Mouse (Mus musculus): ENCODE data around the gene Crtc2. TPM values are rescaled to one million over a fixed set of nuclear protein-coding genes. Genes with fewer than 3 reads are reported as not detected.

Crtc2 gene
- polyA plus RNA-seq, 1 experiment from 2014 or later, result 9.8 TPM

DNA sequence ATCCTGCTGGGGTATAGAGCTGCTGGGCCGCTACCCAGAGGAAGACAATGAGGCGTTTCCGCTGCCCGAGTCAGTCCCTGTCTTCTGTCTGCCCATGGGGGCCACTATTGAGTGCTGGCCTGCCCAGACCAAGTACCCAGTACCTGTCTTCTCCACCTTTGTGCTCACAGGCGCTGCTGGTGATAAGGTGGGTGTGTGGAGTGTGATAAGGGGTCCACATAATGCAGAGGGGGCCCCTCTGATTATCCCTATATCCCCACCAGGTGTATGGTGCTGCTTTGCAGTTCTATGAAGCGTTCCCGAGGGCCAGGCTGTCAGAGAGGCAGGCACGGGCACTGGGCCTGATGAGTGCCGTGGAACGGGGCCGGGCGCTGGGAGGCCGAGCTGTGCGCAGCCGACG, 15.0 kb downstream of the Crtc2 start:
- no peak overlapping the region for H3K4me2 ChIP-seq (replicated peaks; ENCODE audit: low read depth, low read length)
- H3K27ac ChIP-seq (ENCODE audit: low read depth, low read length), result no peak overlapping the region
- H3K9me3 ChIP-seq (ENCODE audit: control insufficient read depth, low read length), result no peaks in the 10 kb centered on the region
- no peak for ATAC-seq (ENCODE audit: low FRiP score)
- no peak overlapping the region for H3K4me3 ChIP-seq (ENCODE audit: low read depth, low read length)
- no peak overlapping the region for H3K9ac ChIP-seq (ENCODE audit: low read depth, low read length)
- no peaks in the 10 kb centered on the region for H3K27me3 ChIP-seq (ENCODE audit: control insufficient read depth, insufficient read depth, low read length)
- DNase-seq (ENCODE audit: low spot score), result no peak
- H3K36me3 ChIP-seq (ENCODE audit: control insufficient read depth, insufficient read depth, low read length), result no peaks in the 10 kb centered on the region
- WGBS, result 91% methylated on average over 16 of the region's 16 CpGs
- 0 out of 2 replicates have a peak, but pooled peaks cover 3% of the 10 kb centered on the region for H3K4me1 ChIP-seq (replicated peaks; ENCODE audit: control insufficient read depth, insufficient read depth, low read length)

DNA sequence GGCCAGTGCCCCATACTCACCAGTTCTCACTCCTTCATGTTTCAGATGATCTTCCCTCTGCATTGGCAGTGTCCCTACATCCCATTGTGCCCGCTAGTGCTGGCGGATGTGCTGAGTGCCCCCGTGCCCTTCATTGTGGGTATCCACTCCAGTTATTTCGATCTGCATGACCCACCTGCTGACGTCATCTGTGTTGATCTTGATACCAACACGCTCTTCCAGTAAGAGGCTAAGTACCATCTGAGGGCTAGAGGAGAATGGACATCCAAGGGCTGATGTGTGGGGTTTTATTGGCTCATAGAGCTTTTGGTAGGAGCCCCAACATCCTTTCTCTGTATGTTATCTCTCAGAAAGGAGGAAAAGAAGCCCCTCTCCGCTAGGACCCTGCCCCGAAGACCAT, 16.8 kb downstream of the Crtc2 start:
- Histone ChIP-seq H3K36me3 (ENCODE audit: control insufficient read depth, insufficient read depth, low read length) (no peaks in the 10 kb centered on the region), H3K4me3 (ENCODE audit: low read depth, low read length) (no peak overlapping the region), H3K27ac (ENCODE audit: low read depth, low read length) (no peak overlapping the region), H3K27me3 (ENCODE audit: control insufficient read depth, insufficient read depth, low read length) (no peaks in the 10 kb centered on the region), H3K4me2 (replicated peaks; ENCODE audit: low read depth, low read length) (no peak overlapping the region), H3K9me3 (ENCODE audit: control insufficient read depth, low read length) (no peaks in the 10 kb centered on the region), H3K9ac (ENCODE audit: low read depth, low read length) (no peak overlapping the region), H3K4me1 (replicated peaks; ENCODE audit: control insufficient read depth, insufficient read depth, low read length) (no peaks in the 10 kb centered on the region)
- WGBS, result 98% methylated on average over 8 of the region's 8 CpGs
- ATAC-seq (ENCODE audit: low FRiP score), result no peak
- no peak for DNase-seq (ENCODE audit: low spot score)

DNA sequence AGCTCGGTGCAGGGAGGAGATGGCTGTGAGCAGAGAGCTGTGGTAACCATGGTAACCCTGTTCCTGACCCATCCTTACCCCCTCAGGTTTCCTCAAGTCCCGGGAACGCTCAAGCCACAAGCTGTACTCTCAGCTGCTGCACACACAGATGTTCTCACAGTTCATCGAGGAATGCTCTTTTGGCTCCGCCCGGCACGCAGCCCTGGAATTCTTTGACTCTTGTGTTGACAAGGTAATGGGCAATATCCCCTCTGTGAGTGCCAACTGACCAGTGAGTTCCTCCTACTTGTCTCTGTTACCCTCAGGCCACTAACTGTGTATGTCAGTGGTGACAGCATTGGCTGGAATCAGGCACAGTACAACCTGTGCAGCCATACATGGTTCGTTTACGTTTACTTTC, 18.2 kb downstream of the Crtc2 start:
- no peak for ATAC-seq (ENCODE audit: low FRiP score)
- no peaks in the 10 kb centered on the region for H3K27me3 ChIP-seq (ENCODE audit: control insufficient read depth, insufficient read depth, low read length)
- DNase-seq (ENCODE audit: low spot score), result no peak
- no peak overlapping the region for H3K4me2 ChIP-seq (replicated peaks; ENCODE audit: low read depth, low read length)
- no peak overlapping the region for H3K9ac ChIP-seq (ENCODE audit: low read depth, low read length)
- no peaks in the 10 kb centered on the region for H3K4me1 ChIP-seq (replicated peaks; ENCODE audit: control insufficient read depth, insufficient read depth, low read length)
- no peaks in the 10 kb centered on the region for H3K9me3 ChIP-seq (ENCODE audit: control insufficient read depth, low read length)
- H3K27ac ChIP-seq (ENCODE audit: low read depth, low read length), result no peak overlapping the region
- WGBS, result 71% methylated on average over 9 of the region's 9 CpGs
- H3K36me3 ChIP-seq (ENCODE audit: control insufficient read depth, insufficient read depth, low read length), result no peaks in the 10 kb centered on the region
- no peak overlapping the region for H3K4me3 ChIP-seq (ENCODE audit: low read depth, low read length)

DNA sequence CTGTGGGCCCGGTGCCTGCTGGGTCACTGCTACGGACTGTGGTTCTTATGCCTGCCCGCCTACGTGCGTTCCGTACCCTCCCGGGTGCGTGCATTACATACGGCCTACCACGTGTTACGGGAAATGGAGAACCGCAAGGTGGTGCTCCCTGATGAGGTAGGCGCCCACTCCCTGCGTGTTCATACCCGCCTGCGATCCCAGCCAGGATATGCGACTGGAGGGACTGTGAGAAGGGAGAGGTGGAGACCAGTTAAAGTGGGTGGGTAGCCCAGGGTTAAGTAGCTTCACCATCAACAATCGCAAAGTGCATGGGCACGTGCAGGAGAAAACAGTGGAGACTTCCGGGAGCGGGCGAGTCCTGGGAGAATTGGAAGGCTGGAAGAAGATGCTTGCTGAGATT, 19.9 kb downstream of the Crtc2 start:
- H3K27me3 ChIP-seq (ENCODE audit: control insufficient read depth, insufficient read depth, low read length), result no peaks in the 10 kb centered on the region
- H3K9me3 ChIP-seq (ENCODE audit: control insufficient read depth, low read length), result no peaks in the 10 kb centered on the region
- no peak overlapping the region for H3K27ac ChIP-seq (ENCODE audit: low read depth, low read length)
- ATAC-seq (ENCODE audit: low FRiP score), result no peak
- no peak overlapping the region for H3K4me3 ChIP-seq (ENCODE audit: low read depth, low read length)
- DNase-seq (ENCODE audit: low spot score), result no peak
- H3K36me3 ChIP-seq (ENCODE audit: control insufficient read depth, insufficient read depth, low read length), result no peaks in the 10 kb centered on the region
- no peaks in the 10 kb centered on the region for H3K4me1 ChIP-seq (replicated peaks; ENCODE audit: control insufficient read depth, insufficient read depth, low read length)
- WGBS, result 93% methylated on average over 22 of the region's 22 CpGs
- H3K4me2 ChIP-seq (replicated peaks; ENCODE audit: low read depth, low read length), result no peak overlapping the region
- no peak overlapping the region for H3K9ac ChIP-seq (ENCODE audit: low read depth, low read length)

DNA sequence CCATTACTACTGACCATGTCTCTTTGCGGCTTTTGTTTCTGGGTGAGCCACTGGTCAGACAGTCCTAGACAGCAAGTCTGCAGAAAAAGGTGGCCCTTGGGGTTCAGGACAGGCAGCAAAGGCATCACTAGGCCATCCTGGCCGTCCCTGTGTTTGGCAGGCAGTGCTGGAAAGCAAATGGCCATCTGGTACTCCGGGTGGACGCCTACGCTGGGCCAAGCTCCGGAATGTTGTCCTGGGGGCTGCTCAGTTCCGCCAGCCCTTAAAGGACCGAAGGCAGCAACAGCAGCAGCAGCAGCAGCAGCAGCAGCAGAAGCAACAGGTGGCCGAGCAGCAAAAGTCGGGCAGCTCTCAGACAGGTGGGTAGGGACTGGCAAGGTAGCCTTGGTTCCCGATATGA, 21.3 kb downstream of the Crtc2 start:
- Histone ChIP-seq H3K9me3 (ENCODE audit: control insufficient read depth, low read length) (no peaks in the 10 kb centered on the region), H3K9ac (ENCODE audit: low read depth, low read length) (no peak overlapping the region), H3K27ac (ENCODE audit: low read depth, low read length) (no peak overlapping the region), H3K36me3 (ENCODE audit: control insufficient read depth, insufficient read depth, low read length) (0 out of 2 replicates have a peak, but pooled peaks cover 2% of the 10 kb centered on the region), H3K4me2 (replicated peaks; ENCODE audit: low read depth, low read length) (no peak overlapping the region), H3K27me3 (ENCODE audit: control insufficient read depth, insufficient read depth, low read length) (no peaks in the 10 kb centered on the region), H3K4me3 (ENCODE audit: low read depth, low read length) (no peak overlapping the region), H3K4me1 (replicated peaks; ENCODE audit: control insufficient read depth, insufficient read depth, low read length) (no peaks in the 10 kb centered on the region)
- WGBS, result 95% methylated on average over 11 of the region's 11 CpGs
- DNase-seq (ENCODE audit: low spot score) (no peak), ATAC-seq (ENCODE audit: low FRiP score) (no peak)

DNA sequence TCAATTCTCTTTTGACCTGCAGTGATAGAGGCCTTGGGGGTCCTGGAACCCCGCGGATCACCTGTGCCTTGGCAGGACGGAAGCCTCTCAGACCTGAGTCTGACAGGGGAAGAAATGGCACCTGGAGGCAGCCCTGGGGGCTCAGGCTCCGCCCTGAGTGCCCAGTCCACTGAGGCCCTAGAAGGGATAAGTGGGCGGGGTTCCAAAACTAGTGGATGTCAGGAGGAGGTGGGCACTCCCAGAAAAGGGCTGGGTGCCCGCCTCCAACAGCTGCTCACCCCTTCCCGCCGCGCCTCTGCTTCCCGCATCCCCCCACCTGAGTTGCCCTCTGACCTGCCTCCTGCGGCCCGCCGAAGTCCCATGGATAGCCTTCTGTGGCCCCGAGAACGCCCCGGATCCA, 22.9 kb downstream of the Crtc2 start:
- H3K27me3 ChIP-seq (ENCODE audit: control insufficient read depth, insufficient read depth, low read length), result no peaks in the 10 kb centered on the region
- H3K27ac ChIP-seq (ENCODE audit: low read depth, low read length), result no peak overlapping the region
- ATAC-seq (ENCODE audit: low FRiP score) (no peak), DNase-seq (ENCODE audit: low spot score) (no peak)
- H3K9me3 ChIP-seq (ENCODE audit: control insufficient read depth, low read length), result no peaks in the 10 kb centered on the region
- no peak overlapping the region for H3K4me2 ChIP-seq (replicated peaks; ENCODE audit: low read depth, low read length)
- no peak overlapping the region for H3K9ac ChIP-seq (ENCODE audit: low read depth, low read length)
- 0 out of 2 replicates have a peak, but pooled peaks cover 2% of the 10 kb centered on the region for H3K36me3 ChIP-seq (ENCODE audit: control insufficient read depth, insufficient read depth, low read length)
- no peaks in the 10 kb centered on the region for H3K4me1 ChIP-seq (replicated peaks; ENCODE audit: control insufficient read depth, insufficient read depth, low read length)
- 37% methylated on average over 16 of the region's 16 CpGs for WGBS
- H3K4me3 ChIP-seq (ENCODE audit: low read depth, low read length), result no peak overlapping the region

DNA sequence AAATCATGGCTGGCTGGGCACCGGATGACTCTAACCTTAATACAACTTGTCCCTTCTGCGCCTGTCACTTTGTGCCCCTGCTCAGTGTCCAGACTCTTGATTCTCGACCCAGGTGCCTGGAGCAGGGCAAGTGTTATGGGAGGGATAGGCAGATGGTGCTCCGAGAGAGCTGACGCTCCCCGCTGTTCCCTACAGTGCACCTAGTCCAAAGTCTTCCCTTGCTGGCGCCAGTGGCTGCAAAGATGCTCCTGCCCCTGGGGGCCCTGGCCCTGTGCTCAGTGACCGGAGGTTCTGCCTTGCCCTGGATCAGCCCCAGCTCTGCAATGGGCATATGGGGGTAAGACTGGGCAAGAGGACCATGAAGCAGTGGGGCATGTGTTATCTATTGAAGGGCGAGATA, 23.8 kb downstream of the Crtc2 start:
- no peak for DNase-seq (ENCODE audit: low spot score)
- no peak overlapping the region for H3K9ac ChIP-seq (ENCODE audit: low read depth, low read length)
- no peak overlapping the region for H3K4me2 ChIP-seq (replicated peaks; ENCODE audit: low read depth, low read length)
- H3K4me1 ChIP-seq (replicated peaks; ENCODE audit: control insufficient read depth, insufficient read depth, low read length), result no peaks in the 10 kb centered on the region
- H3K4me3 ChIP-seq (ENCODE audit: low read depth, low read length), result no peak overlapping the region
- 0 out of 2 replicates have a peak, but pooled peaks cover 2% of the 10 kb centered on the region for H3K36me3 ChIP-seq (ENCODE audit: control insufficient read depth, insufficient read depth, low read length)
- no peak overlapping the region for H3K27ac ChIP-seq (ENCODE audit: low read depth, low read length)
- no peaks in the 10 kb centered on the region for H3K27me3 ChIP-seq (ENCODE audit: control insufficient read depth, insufficient read depth, low read length)
- no peak for ATAC-seq (ENCODE audit: low FRiP score)
- WGBS, result 90% methylated on average over 9 of the region's 9 CpGs
- no peaks in the 10 kb centered on the region for H3K9me3 ChIP-seq (ENCODE audit: control insufficient read depth, low read length)

DNA sequence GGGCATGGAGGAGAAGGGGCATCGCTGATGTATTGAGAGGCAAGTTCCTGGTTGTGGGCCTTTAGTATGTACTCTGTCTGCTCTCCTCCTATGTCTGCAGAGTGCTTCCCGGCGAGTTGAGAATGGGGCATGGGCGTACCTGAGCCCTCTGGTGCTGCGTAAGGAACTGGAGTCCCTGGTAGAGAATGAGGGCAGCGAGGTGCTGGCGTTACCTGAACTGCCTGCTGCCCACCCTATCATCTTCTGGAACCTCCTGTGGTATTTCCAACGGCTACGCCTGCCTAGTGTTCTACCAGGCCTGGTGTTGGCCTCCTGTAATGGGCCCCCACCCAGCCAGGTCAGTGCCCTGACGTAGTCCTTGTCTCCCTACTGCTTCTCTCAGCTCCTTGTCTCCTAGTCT, 24.2 kb downstream of the Crtc2 start:
- Histone ChIP-seq H3K4me3 (ENCODE audit: low read depth, low read length) (no peak overlapping the region), H3K27ac (ENCODE audit: low read depth, low read length) (no peak overlapping the region), H3K9me3 (ENCODE audit: control insufficient read depth, low read length) (no peaks in the 10 kb centered on the region), H3K27me3 (ENCODE audit: control insufficient read depth, insufficient read depth, low read length) (no peaks in the 10 kb centered on the region), H3K4me2 (replicated peaks; ENCODE audit: low read depth, low read length) (no peak overlapping the region), H3K4me1 (replicated peaks; ENCODE audit: control insufficient read depth, insufficient read depth, low read length) (no peaks in the 10 kb centered on the region), H3K36me3 (ENCODE audit: control insufficient read depth, insufficient read depth, low read length) (0 out of 2 replicates have a peak, but pooled peaks cover 2% of the 10 kb centered on the region), H3K9ac (ENCODE audit: low read depth, low read length) (no peak overlapping the region)
- WGBS, result 97% methylated on average over 10 of the region's 10 CpGs
- DNase-seq (ENCODE audit: low spot score) (no peak), ATAC-seq (ENCODE audit: low FRiP score) (no peak)

DNA sequence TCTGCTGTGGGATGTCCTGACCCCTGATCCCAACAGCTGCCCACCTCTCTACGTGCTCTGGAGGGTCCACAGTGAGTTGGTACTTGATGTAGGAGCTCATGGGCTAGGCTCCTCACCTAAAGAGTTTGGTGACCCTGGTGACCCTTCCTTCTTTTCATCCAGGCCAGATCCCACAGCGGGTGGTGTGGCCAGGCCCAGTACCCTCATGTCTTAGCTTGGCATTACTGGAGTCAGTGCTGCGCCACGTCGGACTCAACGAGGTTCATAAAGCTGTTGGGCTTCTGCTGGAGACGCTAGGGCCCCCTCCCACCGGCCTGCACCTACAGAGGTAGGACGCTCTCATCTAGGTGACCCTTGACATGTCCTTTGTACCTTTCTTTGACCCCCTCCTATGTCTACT, 25.3 kb downstream of the Crtc2 start:
- WGBS, result 91% methylated on average over 9 of the region's 9 CpGs
- no peak overlapping the region for H3K4me3 ChIP-seq (ENCODE audit: low read depth, low read length)
- 0 out of 2 replicates have a peak, but pooled peaks cover 2% of the 10 kb centered on the region for H3K36me3 ChIP-seq (ENCODE audit: control insufficient read depth, insufficient read depth, low read length)

More for the DNA sequence above, 25.3 kb downstream of the Crtc2 start:
- Histone ChIP-seq H3K27ac (ENCODE audit: low read depth, low read length) (no peak overlapping the region), H3K4me2 (replicated peaks; ENCODE audit: low read depth, low read length) (no peak overlapping the region), H3K9me3 (ENCODE audit: control insufficient read depth, low read length) (no peaks in the 10 kb centered on the region), H3K4me1 (replicated peaks; ENCODE audit: control insufficient read depth, insufficient read depth, low read length) (no peaks in the 10 kb centered on the region), H3K9ac (ENCODE audit: low read depth, low read length) (no peak overlapping the region), H3K27me3 (ENCODE audit: control insufficient read depth, insufficient read depth, low read length) (no peaks in the 10 kb centered on the region)
- ATAC-seq (ENCODE audit: low FRiP score) (no peak), DNase-seq (ENCODE audit: low spot score) (no peak)

All from hindbrain, embryonic 11.5 days (tissue).